Mouse (Mus musculus) intestine, postnatal 0 days (tissue): ENCODE results near the gene Cryzl2. TPM values are rescaled to one million over a fixed set of nuclear protein-coding genes. Genes with fewer than 3 reads are reported as not detected.
A peak's percentile ranks its signal among the peaks of the same experiment; 100 is the strongest.

ENCODE experiments used
- ATAC-seq: fragments of 200-750 bp; cut with Nextera tagmentation; 2 replicates; pipeline ENCODE4 v1.8.0; 2017; ENCODE audit warnings: mild to moderate bottlenecking, moderate TSS enrichment, moderate library complexity
- H3K27ac ChIP-seq: fragments of 300-500 bp; sonication (generic); 2 replicates; pipeline ENCODE4 v1.5.1; 2014; ENCODE audit warnings: mild to moderate bottlenecking, low read depth, low read length, moderate library complexity
- H3K27me3 ChIP-seq: fragments of 300-500 bp; sonication (generic); replicated peaks from 2 replicates; pipeline ENCODE4 v1.6.1; 2014; ENCODE audit warnings: low read length, mixed read lengths; ENCODE audit not compliant: control insufficient read depth, insufficient read depth
- H3K36me3 ChIP-seq: fragments of 300-500 bp; sonication (generic); 2 replicates; pipeline ENCODE4 v1.6.1; 2014; ENCODE audit warnings: mild to moderate bottlenecking, moderate library complexity; ENCODE audit not compliant: control insufficient read depth, insufficient read depth
- H3K4me1 ChIP-seq: fragments of 300-500 bp; sonication (generic); replicated peaks from 2 replicates; pipeline ENCODE4 v1.6.1; 2014; ENCODE audit warnings: antibody characterized with exemption, low read length, mixed read lengths; ENCODE audit not compliant: control insufficient read depth, insufficient read depth
- H3K4me2 ChIP-seq: fragments of 300-500 bp; sonication (generic); replicated peaks from 2 replicates; pipeline ENCODE4 v1.6.1; 2014; ENCODE audit warnings: low read depth, mild to moderate bottlenecking, moderate library complexity
- H3K4me3 ChIP-seq: fragments of 300-500 bp; sonication (generic); 2 replicates; pipeline ENCODE4 v1.5.1; 2014; ENCODE audit warnings: low read depth, low read length
- H3K9ac ChIP-seq: fragments of 300-500 bp; sonication (generic); 2 replicates; pipeline ENCODE4 v1.6.1; 2014; ENCODE audit warnings: mild to moderate bottlenecking, low read depth, low read length
- H3K9me3 ChIP-seq: fragments of 300-500 bp; sonication (generic); 2 replicates; pipeline ENCODE4 v1.6.1; 2016; ENCODE audit warnings: mixed run types; ENCODE audit not compliant: control insufficient read depth
- CTCF ChIP-seq: sonication (generic); IDR thresholded peaks from 2 replicates; pipeline ENCODE4 v1.5.1; 2016; ENCODE audit warnings: low read depth, mild to moderate bottlenecking, control low read depth, antibody characterized with exemption, moderate library complexity
- WGBS: fragments of 180-500 bp; shearing (Covaris S2); extraction: QIAGEN DNeasy Blood & Tissue Kit; methylation state at CpG from one replicate; pipeline ENCODE4 v1.1.7; 2014; 5-methylcytosine and 5-hydroxymethylcytosine counted together
- polyA plus RNA-seq: library from polyadenylated mRNA; unstranded; fragments of >200 nt; fragmentation: Nextera tagmentation; extraction: Ambion mirVana; gene quantifications from 2 replicates; pipeline ENCODE4 v1.2.1, GENCODE M21; 2015

The Cryzl2 gene
- polyA plus RNA-seq, 1 experiment from 2014 or later: 8.8 TPM

DNA sequence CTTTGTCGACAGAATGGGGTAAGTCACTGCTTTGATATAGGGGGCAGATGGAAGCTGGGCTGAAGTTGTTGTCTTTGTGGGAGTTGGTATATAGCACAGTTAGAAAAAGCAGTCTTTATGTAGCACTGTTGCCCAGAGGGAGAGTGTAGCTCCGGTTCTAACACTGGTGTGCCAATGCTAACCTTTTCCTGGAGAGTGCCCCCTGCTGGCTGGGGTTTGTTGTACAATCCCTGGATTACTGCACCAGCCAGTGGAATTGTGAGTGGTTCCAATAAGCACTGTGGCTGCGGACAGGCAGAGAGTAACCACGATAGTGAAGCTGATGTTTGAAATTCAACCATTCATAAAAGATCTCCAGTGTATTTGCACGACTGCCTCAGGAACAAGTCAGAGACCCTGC is 79.3 kb downstream of the Cryzl2 start:
- H3K9ac ChIP-seq: no peak overlapping the region
- ATAC-seq: 0 out of 2 replicates have a peak, but pooled peaks have one; percentile 29
- no peak overlapping the region for H3K27ac ChIP-seq
- H3K4me1 ChIP-seq: no peaks in the 10 kb centered on the region
- peaks cover 44% of the 10 kb centered on the region for H3K36me3 ChIP-seq
- no peaks in the 10 kb centered on the region for H3K9me3 ChIP-seq
- no peak overlapping the region for H3K4me2 ChIP-seq
- 83% methylated on average over 5 of the region's 5 CpGs for WGBS
- H3K27me3 ChIP-seq: no peaks in the 10 kb centered on the region
- TF ChIP-seq CTCF: peak; percentile 69
- no peak overlapping the region for H3K4me3 ChIP-seq

Other genes starting within 250 kb of the Cryzl2 start
- gene Rasal2, start 46.0 kb upstream of the Cryzl2 start, polyA plus RNA-seq: 5.3 and 6.7 TPM in 2 replicates
- gene Sec16b, start 48.2 kb downstream of the Cryzl2 start, polyA plus RNA-seq: 28.6 and 33.0 TPM in 2 replicates